Mouse (Mus musculus): ENCODE measurements at regions not wholly inside any gene's neighbourhood (a gene's known extent, or its start where the extent isn't known, plus 50 kb on each side); places are given as distances from the start of the nearest gene placed in this dataset.
A peak's percentile ranks its signal among the peaks of the same experiment; 100 is the strongest.

GRCm38 (mm10) chr13:39127942-39128341 lies 167.3 kb upstream of the Slc35b3 start:
- DNase-seq (ENCODE audit: low spot score in 2 of 2) = no peak

GRCm38 (mm10) chr13:39092058-39092457 lies 131.4 kb upstream of the Slc35b3 start:
- DNase-seq (ENCODE audit: low spot score in 2 of 2) = no peak

GRCm38 (mm10) chr13:39084544-39084943 lies 123.9 kb upstream of the Slc35b3 start:
- DNase-seq (ENCODE audit: low spot score in 2 of 2) = peak in 1 of 2 experiments; percentile 59

DNA sequence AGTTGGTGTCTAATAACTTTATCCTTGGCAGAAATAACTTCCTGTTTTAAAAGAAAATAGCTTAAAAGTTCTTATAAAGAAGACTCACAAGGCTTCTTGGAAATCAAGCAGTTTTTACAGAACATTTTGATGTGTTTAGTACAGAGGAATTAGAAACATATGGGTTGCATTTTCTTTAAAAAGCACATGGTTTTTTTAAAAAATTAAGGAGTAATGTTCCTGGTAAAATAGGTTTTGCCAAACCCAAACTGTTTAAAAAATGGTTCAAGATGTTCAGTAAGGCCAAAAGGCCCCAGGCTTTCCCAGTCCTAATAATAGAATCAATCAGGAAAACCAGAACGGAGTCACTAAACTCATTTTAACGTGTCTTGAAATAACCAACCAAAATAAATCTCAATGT lies 113.5 kb upstream of the Slc35b3 start:
- no peak for DNase-seq (ENCODE audit: low spot score in 2 of 2)

DNA sequence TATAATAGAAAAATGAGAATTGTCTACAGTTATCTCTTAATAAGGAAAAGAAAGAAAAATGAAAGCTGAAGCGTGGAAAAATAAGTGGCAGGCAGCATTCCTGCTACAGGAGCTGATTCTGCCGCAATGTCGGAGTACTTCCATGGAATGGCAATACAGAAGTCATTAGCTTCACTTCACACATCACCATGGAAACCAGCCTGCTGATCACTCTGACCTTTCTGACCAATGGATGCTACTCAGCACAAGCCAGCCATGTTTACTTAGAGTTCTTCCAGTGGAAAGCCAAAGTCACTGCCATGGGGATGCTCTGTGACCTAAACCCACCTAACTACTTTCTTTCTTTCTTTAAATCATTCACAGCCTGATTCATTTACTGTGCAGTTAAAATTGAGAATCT lies 71.6 kb upstream of the Slc35b3 start:
- no peak for DNase-seq (ENCODE audit: low spot score in 2 of 2)

- DNase-seq (ENCODE audit: low spot score in 2 of 2) = no peak
Observed at GRCm38 (mm10) chr13:39020168-39020567, 59.5 kb upstream of the Slc35b3 start.

- DNase-seq (ENCODE audit: low spot score in 2 of 2) = peak; percentile 50 to 70
Observed at GRCm38 (mm10) chr13:39011696-39012095, 51.0 kb upstream of the Slc35b3 start.

Data from urinary bladder, postnatal 4 days (tissue).